Mouse (Mus musculus) forebrain, embryonic 14.5 days (tissue): Measurements from ENCODE around the gene Col4a3. TPM values are rescaled to one million over a fixed set of nuclear protein-coding genes. Genes with fewer than 3 reads are reported as not detected.

Source experiments
- ATAC-seq: fragments of 200-750 bp; cut with Nextera tagmentation; 2 replicates; pipeline ENCODE4 v1.8.0; 2017; ENCODE audit warnings: mild to moderate bottlenecking, moderate library complexity
- DNase-seq: peaks from one replicate; pipeline ENCODE4 v3.0.0-alpha.2; 2015; ENCODE audit warnings: low spot score
- H3K27ac ChIP-seq: fragments of 300-500 bp; sonication (generic); 2 replicates; pipeline ENCODE4 v1.5.1; 2014; ENCODE audit warnings: low read depth, mild to moderate bottlenecking, control low read depth, low read length, moderate library complexity
- H3K27me3 ChIP-seq: fragments of 300-500 bp; sonication (generic); replicated peaks from 2 replicates; pipeline ENCODE4 v1.6.1; 2014; ENCODE audit warnings: low read length, control low read depth, mixed read lengths; ENCODE audit not compliant: control insufficient read depth, insufficient read depth
- H3K36me3 ChIP-seq: fragments of 300-500 bp; sonication (generic); 2 replicates; pipeline ENCODE4 v1.6.1; 2014; ENCODE audit warnings: low read length, control low read depth; ENCODE audit not compliant: control insufficient read depth, insufficient read depth
- H3K4me1 ChIP-seq: fragments of 300-500 bp; sonication (generic); 2 replicates; pipeline ENCODE4 v1.6.1; 2014; ENCODE audit warnings: antibody characterized with exemption, low read length, control low read depth; ENCODE audit not compliant: control insufficient read depth, insufficient read depth
- H3K4me2 ChIP-seq: fragments of 300-500 bp; sonication (generic); 2 replicates; pipeline ENCODE4 v1.6.1; 2014; ENCODE audit warnings: mild to moderate bottlenecking, control low read depth, low read length
- H3K4me3 ChIP-seq: fragments of 300-500 bp; sonication (generic); 2 replicates; pipeline ENCODE4 v1.5.1; 2014; ENCODE audit warnings: low read depth, low read length, control low read depth
- H3K9ac ChIP-seq: fragments of 300-500 bp; sonication (generic); 2 replicates; pipeline ENCODE4 v1.6.1; 2014; ENCODE audit warnings: mild to moderate bottlenecking, low read length, control low read depth, moderate library complexity
- H3K9me3 ChIP-seq: fragments of 300-500 bp; sonication (generic); replicated peaks from 2 replicates; pipeline ENCODE4 v1.6.1; 2016; ENCODE audit warnings: low read length, control low read depth, mixed read lengths; ENCODE audit not compliant: control insufficient read depth
- WGBS: fragments of 180-500 bp; shearing (Covaris S2); extraction: QIAGEN DNeasy Blood & Tissue Kit; methylation state at CpG from one replicate; pipeline ENCODE4 v1.1.7; 2014; 5-methylcytosine and 5-hydroxymethylcytosine counted together
- polyA plus RNA-seq: library from polyadenylated mRNA; unstranded; fragments of >200 nt; fragmentation: Nextera tagmentation; extraction: Ambion mirVana; gene quantifications from 2 replicates; pipeline ENCODE4 v1.2.1, GENCODE M21; 2014

Gene Col4a3
- polyA plus RNA-seq, 1 experiment from 2014 or later = 0.23 TPM

GRCm38 (mm10) chr1:82590266-82590665 lies 3.5 kb downstream of the Col4a3 start:
- no peak overlapping the region for H3K9ac ChIP-seq
- H3K4me1 ChIP-seq = peaks cover 8% of the 10 kb centered on the region
- DNase-seq = no peak
- no peak for ATAC-seq
- no peak overlapping the region for H3K27ac ChIP-seq
- H3K27me3 ChIP-seq = 0 out of 2 replicates have a peak, but pooled peaks cover 4% of the 10 kb centered on the region
- no peak overlapping the region for H3K4me2 ChIP-seq
- H3K9me3 ChIP-seq = no peaks in the 10 kb centered on the region
- no peaks in the 10 kb centered on the region for H3K36me3 ChIP-seq
- no peak overlapping the region for H3K4me3 ChIP-seq
- WGBS = 78% methylated on average over 4 of the region's 4 CpGs

GRCm38 (mm10) chr1:82596864-82597596 lies 10.3 kb downstream of the Col4a3 start:
- Histone ChIP-seq H3K4me1 (no peaks in the 10 kb centered on the region), H3K36me3 (no peaks in the 10 kb centered on the region), H3K9ac (no peak overlapping the region), H3K27me3 (no peaks in the 10 kb centered on the region), H3K9me3 (no peaks in the 10 kb centered on the region), H3K4me2 (no peak overlapping the region), H3K27ac (no peak overlapping the region), H3K4me3 (no peak overlapping the region)
- DNase-seq = peak; percentile 19
- no peak for ATAC-seq
- WGBS = 68% methylated on average over 6 of the region's 6 CpGs

DNA sequence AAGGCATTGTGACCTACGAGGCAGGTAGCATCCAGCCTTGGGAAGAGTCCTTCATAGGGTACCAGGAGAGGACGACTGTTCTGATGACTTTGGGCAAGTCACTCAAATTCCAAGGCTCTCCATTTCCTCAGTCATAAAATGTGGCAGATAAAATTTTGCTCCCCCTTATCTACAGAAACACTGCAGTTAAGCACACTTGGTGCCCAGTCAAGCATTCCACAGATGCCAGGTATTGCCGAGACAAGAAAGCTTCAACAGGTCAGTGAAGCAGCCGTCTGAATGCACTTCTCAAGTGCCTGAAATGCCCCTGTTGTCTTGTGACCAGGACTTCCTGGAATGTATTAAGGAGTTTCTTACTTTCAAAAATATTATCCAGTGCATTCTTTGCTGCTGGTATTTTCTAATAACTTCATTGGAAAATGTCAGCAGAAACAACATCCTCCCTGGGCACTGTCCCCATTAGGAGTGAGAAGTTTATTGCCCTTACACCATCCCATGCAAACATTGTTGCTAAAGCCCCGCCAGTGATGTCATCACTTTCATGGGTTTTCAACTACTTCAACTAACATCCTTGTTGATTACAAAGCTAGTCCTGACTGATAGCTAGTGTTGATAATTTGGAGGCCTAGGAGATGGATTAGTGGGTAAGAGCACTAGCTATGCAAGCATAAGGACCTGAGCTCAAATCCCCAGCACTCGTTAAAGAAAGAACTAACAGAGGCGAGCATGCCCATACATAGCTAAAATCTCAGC lies 16.7 kb downstream of the Col4a3 start:
- H3K4me1 ChIP-seq = no peaks in the 10 kb centered on the region
- H3K9me3 ChIP-seq = no peaks in the 10 kb centered on the region
- DNase-seq = no peak
- H3K4me2 ChIP-seq = no peak overlapping the region
- ATAC-seq = no peak
- H3K9ac ChIP-seq = no peak overlapping the region
- no peaks in the 10 kb centered on the region for H3K27me3 ChIP-seq
- WGBS = 69% methylated on average over 7 of the region's 7 CpGs
- no peaks in the 10 kb centered on the region for H3K36me3 ChIP-seq
- H3K27ac ChIP-seq = no peak overlapping the region
- no peak overlapping the region for H3K4me3 ChIP-seq

DNA sequence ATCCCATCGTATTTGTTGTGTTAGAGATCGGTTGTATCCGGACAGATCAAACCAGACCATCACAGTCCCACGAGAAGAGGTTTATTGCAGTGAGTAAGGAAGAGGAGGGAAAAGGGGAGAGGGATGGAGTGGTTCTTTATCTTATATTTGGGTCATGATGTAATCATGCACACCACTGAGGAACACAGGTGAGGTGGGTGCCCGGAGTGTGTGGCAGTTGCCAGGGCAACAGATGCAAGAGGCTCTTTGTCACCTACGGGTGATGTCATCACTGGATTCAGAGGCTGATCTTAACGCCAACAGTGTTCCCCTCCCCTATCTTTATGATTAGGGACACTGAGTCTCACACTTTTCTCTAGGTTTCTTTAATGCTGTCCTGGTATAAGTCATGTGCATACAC lies 18.6 kb downstream of the Col4a3 start:
- H3K27me3 ChIP-seq = no peaks in the 10 kb centered on the region
- H3K4me1 ChIP-seq = no peaks in the 10 kb centered on the region
- no peaks in the 10 kb centered on the region for H3K9me3 ChIP-seq
- H3K27ac ChIP-seq = no peak overlapping the region
- H3K4me2 ChIP-seq = no peak overlapping the region
- DNase-seq = no peak
- ATAC-seq = no peak
- H3K9ac ChIP-seq = no peak overlapping the region
- H3K36me3 ChIP-seq = no peaks in the 10 kb centered on the region
- H3K4me3 ChIP-seq = no peak overlapping the region
- WGBS = 82% methylated on average over 7 of the region's 7 CpGs

DNA sequence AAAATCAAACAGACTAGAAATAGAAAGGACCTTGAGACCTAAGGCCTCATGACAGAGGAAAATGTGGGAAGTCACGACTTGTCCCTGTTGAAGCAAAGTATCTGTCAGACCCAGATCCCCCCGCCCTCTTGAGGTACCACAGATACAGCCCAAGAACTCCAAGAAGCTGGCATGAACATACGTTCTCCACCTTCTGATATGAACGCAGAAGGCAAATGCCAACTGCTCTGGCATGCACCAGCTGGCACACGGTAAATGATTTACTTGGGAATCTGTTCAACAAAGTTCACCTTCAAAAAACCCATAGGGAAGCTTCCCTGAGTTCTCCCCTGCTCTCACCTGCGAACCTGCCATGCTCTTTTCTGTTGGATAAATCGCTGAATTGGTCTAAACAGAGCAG lies 19.1 kb downstream of the Col4a3 start:
- H3K27me3 ChIP-seq = no peaks in the 10 kb centered on the region
- 81% methylated on average over 7 of the region's 7 CpGs for WGBS
- no peak overlapping the region for H3K9ac ChIP-seq
- no peak overlapping the region for H3K4me3 ChIP-seq
- no peaks in the 10 kb centered on the region for H3K36me3 ChIP-seq
- H3K4me2 ChIP-seq = no peak overlapping the region
- H3K9me3 ChIP-seq = no peaks in the 10 kb centered on the region
- no peaks in the 10 kb centered on the region for H3K4me1 ChIP-seq
- DNase-seq (no peak), ATAC-seq (no peak)
- H3K27ac ChIP-seq = no peak overlapping the region

DNA sequence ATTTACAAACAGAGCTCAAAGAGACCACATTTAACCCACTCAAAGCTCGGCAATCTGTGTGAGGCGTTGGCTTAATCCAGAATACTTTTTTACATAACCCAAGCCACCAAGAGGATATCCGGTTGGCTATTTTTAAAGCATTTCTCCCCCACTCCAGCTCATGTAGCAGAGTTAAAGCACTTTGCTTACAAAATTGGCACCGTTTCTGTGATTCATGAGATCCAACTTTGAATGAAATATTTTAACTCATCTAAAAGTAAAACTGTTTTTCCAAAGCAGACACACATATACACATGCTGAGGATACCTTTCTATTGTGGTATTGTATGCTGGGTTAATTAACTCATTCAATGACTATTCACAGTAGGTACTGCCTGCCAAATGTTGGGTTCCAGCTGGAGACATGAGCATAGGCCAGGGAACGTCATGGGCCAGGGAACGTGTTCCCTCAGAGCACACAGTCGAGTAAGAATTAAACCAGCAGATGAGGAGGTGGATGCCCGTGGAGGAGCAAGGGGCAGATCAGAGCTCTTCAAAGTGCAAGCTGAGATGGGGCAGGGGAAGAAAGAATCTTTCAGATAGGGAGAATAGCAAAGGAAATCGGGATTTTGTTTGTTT lies 22.0 kb downstream of the Col4a3 start:
- ATAC-seq (no peak), DNase-seq (peak; percentile 3)
- Histone ChIP-seq H3K4me1 (no peaks in the 10 kb centered on the region), H3K4me2 (no peak overlapping the region), H3K27ac (no peak overlapping the region), H3K36me3 (no peaks in the 10 kb centered on the region), H3K4me3 (no peak overlapping the region), H3K9me3 (no peaks in the 10 kb centered on the region), H3K27me3 (no peaks in the 10 kb centered on the region), H3K9ac (no peak overlapping the region)
- 66% methylated on average over 9 of the region's 9 CpGs for WGBS

DNA sequence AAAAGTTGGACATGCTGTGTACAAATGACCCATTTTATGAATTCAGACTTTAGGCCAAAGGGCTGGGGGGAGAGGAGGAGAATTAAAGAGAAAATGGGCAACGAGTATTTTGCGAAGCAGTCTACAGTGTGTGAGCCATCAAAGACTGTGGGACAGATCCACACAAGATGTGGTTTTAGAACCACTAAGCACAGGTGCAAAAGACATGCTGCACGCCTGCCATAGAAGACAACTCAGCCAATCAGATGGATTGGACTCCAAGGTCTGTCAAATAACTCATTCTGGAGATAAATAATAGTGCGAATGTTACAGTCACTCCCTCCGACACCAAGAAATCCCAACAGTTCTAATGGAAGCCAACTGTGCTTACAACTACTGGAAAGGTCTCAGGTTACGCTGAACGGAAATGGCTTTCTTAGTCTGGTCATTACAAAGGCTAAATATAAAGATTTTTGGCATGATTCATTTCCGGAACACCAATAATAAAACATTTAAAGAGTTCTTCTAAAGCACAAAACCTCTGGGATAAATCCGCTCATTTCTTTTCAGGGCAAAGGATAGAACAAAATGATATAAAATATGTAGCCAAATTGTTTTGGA lies 25.4 kb downstream of the Col4a3 start:
- H3K36me3 ChIP-seq = no peaks in the 10 kb centered on the region
- 91% methylated on average over 9 of the region's 9 CpGs for WGBS
- H3K27me3 ChIP-seq = no peaks in the 10 kb centered on the region
- no peaks in the 10 kb centered on the region for H3K4me1 ChIP-seq
- ATAC-seq = no peak
- H3K4me3 ChIP-seq = no peak overlapping the region
- H3K9me3 ChIP-seq = no peaks in the 10 kb centered on the region
- DNase-seq = no peak
- H3K9ac ChIP-seq = no peak overlapping the region
- H3K27ac ChIP-seq = no peak overlapping the region
- H3K4me2 ChIP-seq = no peak overlapping the region

DNA sequence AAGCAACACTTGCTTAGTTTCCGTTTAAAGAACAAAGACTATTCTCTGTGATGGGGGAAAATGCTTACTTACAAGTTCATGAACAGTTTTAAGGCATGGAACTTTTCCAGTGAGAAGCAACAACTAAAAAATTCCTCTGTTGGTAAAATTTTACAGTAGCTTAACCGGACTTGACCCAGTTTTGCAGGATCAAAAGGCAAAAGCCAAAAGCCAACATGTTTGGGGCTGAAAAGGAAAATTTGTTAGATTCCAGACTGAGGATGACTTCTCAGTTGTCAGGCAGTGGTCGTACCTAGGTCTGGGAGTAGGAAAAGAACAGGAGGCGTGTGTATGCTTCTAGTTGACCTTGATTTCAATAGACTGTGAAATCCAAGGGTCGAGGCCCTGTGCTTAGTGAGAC lies 31.3 kb downstream of the Col4a3 start:
- no peak for DNase-seq
- no peaks in the 10 kb centered on the region for H3K4me1 ChIP-seq
- no peak for ATAC-seq
- 82% methylated on average over 5 of the region's 5 CpGs for WGBS
- no peak overlapping the region for H3K27ac ChIP-seq
- no peaks in the 10 kb centered on the region for H3K36me3 ChIP-seq
- H3K9me3 ChIP-seq = no peaks in the 10 kb centered on the region
- H3K27me3 ChIP-seq = no peaks in the 10 kb centered on the region
- H3K4me3 ChIP-seq = no peak overlapping the region
- H3K4me2 ChIP-seq = no peak overlapping the region
- H3K9ac ChIP-seq = no peak overlapping the region
